ENCODE assay signal across 7 mouse cellular contexts in the genomic region with DNA sequence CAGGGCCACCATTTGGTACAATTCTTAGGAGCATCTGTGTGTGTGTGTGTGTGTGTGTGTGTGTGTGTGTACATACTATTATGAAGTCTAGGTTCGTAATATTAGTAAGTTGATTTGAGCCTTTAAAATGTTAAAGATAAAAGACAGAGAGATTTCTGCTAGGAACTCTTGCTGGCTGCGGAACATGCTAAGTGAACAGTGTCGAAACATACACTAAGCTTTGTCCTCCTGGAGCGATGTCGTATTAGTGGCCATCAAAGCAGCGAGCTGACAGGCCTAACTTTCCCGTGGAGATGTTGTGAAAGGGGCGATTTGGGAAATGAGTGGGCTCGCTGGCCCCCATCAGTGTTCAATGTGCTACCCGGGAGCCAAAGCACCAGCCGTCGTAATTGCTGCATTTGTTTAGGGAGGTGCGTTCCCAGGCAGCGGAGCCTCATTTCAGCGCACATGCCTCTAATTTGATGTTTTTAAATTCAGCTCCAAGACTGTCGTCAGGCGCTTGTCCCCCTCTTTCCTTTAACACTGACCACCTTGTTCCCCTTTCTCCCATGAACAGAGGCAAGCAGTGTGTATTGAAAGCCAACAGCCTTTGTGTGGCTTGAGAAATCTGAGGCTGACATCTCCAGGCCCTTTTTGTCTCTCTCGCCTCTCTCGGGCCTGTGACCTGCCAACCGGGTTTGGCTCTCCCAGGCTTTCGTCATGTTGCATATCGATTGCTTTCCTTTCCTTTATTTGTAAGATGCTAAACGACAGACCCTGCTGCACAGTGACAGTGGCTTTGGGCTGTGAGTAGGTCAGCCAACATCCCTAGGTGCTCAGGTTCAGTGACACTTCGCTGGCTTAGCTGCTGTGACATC.
DNase-seq lines count a peak whose midpoint lies in the region; ATAC-seq lines count a peak whose summit lies in the region.

No protein-coding gene starts in this region.

- no peaks in the 10 kb centered on the region for H3K36me3 ChIP-seq in embryonic facial prominence, embryonic 12.5 days
- H3K36me3 ChIP-seq in limb, embryonic 10.5 days = no peaks in the 10 kb centered on the region
- no peaks in the 10 kb centered on the region for H3K36me3 ChIP-seq in neural tube, embryonic 12.5 days

- H3K27ac ChIP-seq in embryonic facial prominence, embryonic 12.5 days = peak overlapping the region; percentile 79
- peak overlapping the region; percentile 74 for H3K27ac ChIP-seq in limb, embryonic 10.5 days
- no peak overlapping the region for H3K27ac ChIP-seq in neural tube, embryonic 12.5 days

- no peak overlapping the region for H3K4me2 ChIP-seq in embryonic facial prominence, embryonic 12.5 days (replicated peaks)
- H3K4me2 ChIP-seq in neural tube, embryonic 12.5 days (replicated peaks) = peak overlapping the region; percentile 24; the same call in 1 of the 2 replicates

- H3K9ac ChIP-seq in embryonic facial prominence, embryonic 12.5 days = no peak overlapping the region
- 0 out of 2 replicates have a peak overlapping the region, but pooled peaks have one; percentile 40 for H3K9ac ChIP-seq in neural tube, embryonic 12.5 days

- no peak for ATAC-seq in embryonic facial prominence, embryonic 12.5 days (ENCODE audit: insufficient number of reproducible peaks, insufficient read depth, low FRiP score, low TSS enrichment)
- ATAC-seq in neural tube, embryonic 12.5 days (ENCODE audit: low FRiP score, low read depth) = 0 out of 2 replicates have a peak, but pooled peaks have one; percentile 25
- no peak for ATAC-seq in activated CD4-positive, CD25-positive, alpha-beta regulatory T cell, adult 4 months

- DNase-seq in frontal cortex, postnatal 36 days (ENCODE audit: low spot score in 2 of 2) = peak; percentile 22 to 34
- DNase-seq in limb, embryonic 10.5 days (ENCODE audit: low spot score) = no peak
- DNase-seq in natural killer cell, adult 2 months (ENCODE audit: low spot score in 2 of 2) = no peak
- no peak for DNase-seq in adrenal gland, adult 2 months

- no peaks in the 10 kb centered on the region for H3K9me3 ChIP-seq in embryonic facial prominence, embryonic 12.5 days
- H3K9me3 ChIP-seq in limb, embryonic 10.5 days (replicated peaks) = no peaks in the 10 kb centered on the region
- no peaks in the 10 kb centered on the region for H3K9me3 ChIP-seq in neural tube, embryonic 12.5 days

- H3K4me1 ChIP-seq in embryonic facial prominence, embryonic 12.5 days = peaks cover 24% of the 10 kb centered on the region
- H3K4me1 ChIP-seq in limb, embryonic 10.5 days = peaks cover 19% of the 10 kb centered on the region
- H3K4me1 ChIP-seq in neural tube, embryonic 12.5 days = peaks cover 22% of the 10 kb centered on the region

- WGBS in embryonic facial prominence, embryonic 12.5 days = 30% methylated on average over 24 of the region's 24 CpGs
- 62% methylated on average over 24 of the region's 24 CpGs for WGBS in limb, embryonic 10.5 days
- 30% methylated on average over 24 of the region's 24 CpGs for WGBS in neural tube, embryonic 12.5 days

- no peak overlapping the region for H3K4me3 ChIP-seq in embryonic facial prominence, embryonic 12.5 days
- H3K4me3 ChIP-seq in limb, embryonic 10.5 days = no peak overlapping the region
- no peak overlapping the region for H3K4me3 ChIP-seq in neural tube, embryonic 12.5 days

- no peaks in the 10 kb centered on the region for H3K27me3 ChIP-seq in embryonic facial prominence, embryonic 12.5 days
- no peaks in the 10 kb centered on the region for H3K27me3 ChIP-seq in limb, embryonic 10.5 days (ENCODE audit: low read depth, poor library complexity, severe bottlenecking)
- no peaks in the 10 kb centered on the region for H3K27me3 ChIP-seq in neural tube, embryonic 12.5 days (replicated peaks)

Comparison
In these comparisons a context has a peak if more than half of its experiments do, and no peak if none do; other contexts are left out.
1. DNase-seq: peak in frontal cortex, postnatal 36 days (2 of 2); none in limb, embryonic 10.5 days (single experiment), natural killer cell, adult 2 months (0 of 2) and adrenal gland, adult 2 months (single experiment).